Mouse (Mus musculus) brown adipose tissue, adult 24 weeks (tissue): Measurements from ENCODE around the gene 1700020L24Rik. TPM values are rescaled to one million over a fixed set of nuclear protein-coding genes. Genes with fewer than 3 reads are reported as not detected.
A peak's percentile ranks its signal among the peaks of the same experiment; 100 is the strongest.

Source experiments
- H3K27ac ChIP-seq: fragments of 200-500 bp; replicated peaks from 2 replicates; pipeline ENCODE4 v1.5.1; 2012; ENCODE audit warnings: low read depth, mild to moderate bottlenecking, low read length
- H3K4me1 ChIP-seq: fragments of 200-500 bp; 2 replicates; pipeline ENCODE4 v1.6.1; 2012; ENCODE audit warnings: low read length, mixed read lengths; ENCODE audit not compliant: control insufficient read depth, insufficient read depth, insufficient read length
- H3K4me3 ChIP-seq: fragments of 200-500 bp; 2 replicates; pipeline ENCODE4 v1.5.1; 2012; ENCODE audit warnings: low read depth, mild to moderate bottlenecking, low read length, moderate library complexity; ENCODE audit not compliant: insufficient read depth
- polyA plus RNA-seq: library from polyadenylated mRNA; stranded (reverse); fragments of >200 nt; gene quantifications from 2 replicates; pipeline ENCODE4 v1.2.4, GENCODE M21; 2012; ENCODE audit not compliant: missing spikeins, insufficient read depth, insufficient read length

1700020L24Rik gene
- polyA plus RNA-seq, 1 experiment, result 2.9 TPM

- Histone ChIP-seq H3K27ac (peak overlapping the region; percentile 24; the same call in 1 of the 2 replicates), H3K4me3 (no peak overlapping the region), H3K4me1 (peaks cover 37% of the 10 kb centered on the region)
Observed at GRCm38 (mm10) chr11:83449298-83449697, 11.8 kb downstream of the 1700020L24Rik start.

GRCm38 (mm10) chr11:83450550-83450949, 13.1 kb downstream of the 1700020L24Rik start:
- Histone ChIP-seq H3K27ac (no peak overlapping the region), H3K4me1 (peaks cover 48% of the 10 kb centered on the region), H3K4me3 (no peak overlapping the region)

- H3K4me1 ChIP-seq, result peaks cover 55% of the 10 kb centered on the region
- no peak overlapping the region for H3K27ac ChIP-seq
- H3K4me3 ChIP-seq, result no peak overlapping the region
Observed at GRCm38 (mm10) chr11:83451281-83451680, 13.8 kb downstream of the 1700020L24Rik start.

DNA sequence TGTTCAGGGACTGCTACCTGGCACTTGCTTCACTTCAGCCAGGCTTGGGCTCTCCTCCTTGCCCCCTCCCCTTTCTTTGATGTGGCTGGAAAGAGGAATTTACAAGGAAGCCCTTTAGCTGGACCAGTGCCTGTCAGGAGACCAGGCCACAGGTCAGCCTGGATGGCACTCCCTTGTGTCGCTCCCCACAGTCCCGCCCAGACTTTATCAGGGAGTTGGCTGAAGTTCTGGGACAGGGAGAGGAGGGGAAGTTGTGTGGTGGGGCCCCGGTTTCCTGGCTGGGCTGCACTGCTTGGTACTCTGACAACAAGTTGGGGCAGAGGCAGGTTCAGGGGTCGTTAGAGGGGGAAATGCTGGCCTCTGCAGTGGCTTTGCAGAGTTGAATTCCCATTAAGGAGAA, 17.1 kb downstream of the 1700020L24Rik start:
- Histone ChIP-seq H3K4me1 (peaks cover 54% of the 10 kb centered on the region), H3K4me3 (no peak overlapping the region), H3K27ac (peak overlapping the region; percentile 14; the same call in 1 of the 2 replicates)

DNA sequence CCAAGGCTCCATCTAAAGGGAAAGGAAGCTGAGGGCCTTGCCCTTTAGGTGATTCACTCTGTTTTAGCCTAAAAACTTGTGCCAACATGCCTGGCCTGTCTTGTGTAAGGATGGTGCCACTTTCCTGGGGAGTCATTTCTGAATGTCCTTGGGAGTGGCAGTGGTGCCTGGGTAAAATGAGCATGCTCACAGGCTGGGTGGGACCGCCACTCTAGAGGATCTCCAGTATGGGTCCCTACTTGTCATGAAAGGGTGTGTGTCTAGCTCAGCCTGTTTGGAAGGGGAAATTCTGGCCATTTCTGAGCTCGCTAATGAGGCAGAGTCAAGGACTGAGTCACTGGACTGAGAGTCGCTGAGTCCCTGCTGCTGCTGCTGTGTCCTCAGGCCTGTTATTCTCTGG, 18.1 kb downstream of the 1700020L24Rik start:
- Histone ChIP-seq H3K4me1 (peaks cover 52% of the 10 kb centered on the region), H3K4me3 (no peak overlapping the region), H3K27ac (peak overlapping the region; percentile 15; the same call in 1 of the 2 replicates)

DNA sequence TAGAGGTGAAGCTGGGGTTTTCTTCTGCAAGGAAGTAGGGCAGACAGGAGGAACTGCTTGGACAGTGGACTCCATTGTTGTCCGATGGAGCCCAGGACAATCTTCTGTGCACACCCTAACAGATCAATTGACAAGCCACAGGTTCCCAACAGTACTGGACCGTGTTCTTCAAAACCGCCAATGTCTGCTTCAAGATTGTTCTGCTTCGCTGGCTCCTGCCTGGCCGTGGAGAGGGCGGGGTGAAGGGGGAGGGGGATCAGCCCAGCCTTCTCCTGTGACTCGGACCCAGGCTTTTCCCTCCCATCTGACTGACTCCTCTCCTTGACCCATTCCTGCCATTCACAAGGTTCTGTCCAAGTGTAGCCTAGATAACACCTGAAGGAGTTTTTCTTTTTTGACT, 19.8 kb downstream of the 1700020L24Rik start:
- H3K4me1 ChIP-seq, result peaks cover 52% of the 10 kb centered on the region
- no peak overlapping the region for H3K4me3 ChIP-seq
- H3K27ac ChIP-seq, result no peak overlapping the region

- Histone ChIP-seq H3K4me1 (peaks cover 47% of the 10 kb centered on the region), H3K4me3 (no peak overlapping the region), H3K27ac (peak overlapping the region; percentile 43)
Observed at GRCm38 (mm10) chr11:83457912-83458601, 20.6 kb downstream of the 1700020L24Rik start.

- Histone ChIP-seq H3K4me3 (peak overlapping the region; percentile 81), H3K4me1 (peaks cover 29% of the 10 kb centered on the region), H3K27ac (0 out of 2 replicates have a peak overlapping the region, but pooled peaks have one; percentile 9)
Observed at GRCm38 (mm10) chr11:83461462-83462027, 24.1 kb downstream of the 1700020L24Rik start.

DNA sequence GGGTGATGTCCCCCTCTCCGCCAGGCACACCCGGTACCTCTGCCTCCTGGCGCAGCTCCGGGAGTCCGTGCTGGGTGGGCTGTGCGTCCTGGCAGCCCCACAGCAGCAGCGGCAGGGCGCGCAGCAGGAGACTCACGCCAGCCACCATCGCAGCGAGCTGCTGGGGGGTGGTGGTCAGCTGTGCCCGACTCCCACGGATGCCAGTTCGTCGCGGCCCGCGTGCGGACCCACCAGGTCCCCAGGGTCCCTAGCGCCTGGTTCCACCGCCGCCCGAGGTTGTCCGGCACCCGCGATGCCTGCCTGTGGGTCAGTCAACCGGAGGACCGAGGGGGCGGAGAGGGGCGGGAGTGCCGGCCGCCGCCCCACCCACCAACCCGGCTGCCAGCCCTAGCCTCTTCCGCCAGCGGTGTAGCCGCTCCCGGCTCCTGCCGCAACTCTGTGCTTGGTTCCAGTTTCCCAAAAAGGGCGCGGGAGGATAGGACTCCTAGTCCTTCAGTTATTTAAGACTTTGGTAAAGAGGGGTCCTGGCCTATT, 25.3 kb downstream of the 1700020L24Rik start, which contains the start of gene Mmp28:
Gene Mmp28 (minus strand): TSS at position 361 of the 534 bp plus-strand sequence.
- Histone ChIP-seq H3K27ac (peak within 1 kb of the TSS; percentile 70), H3K4me1 (peaks cover 26% of the 10 kb centered on the region), H3K4me3 (peak within 1 kb of the TSS; percentile 81)

- 0 out of 2 replicates have a peak overlapping the region, but pooled peaks have one; percentile 1 for H3K27ac ChIP-seq
- peaks cover 11% of the 10 kb centered on the region for H3K4me1 ChIP-seq
- H3K4me3 ChIP-seq, result no peak overlapping the region
Observed at GRCm38 (mm10) chr11:83465976-83466375, 28.5 kb downstream of the 1700020L24Rik start.

DNA sequence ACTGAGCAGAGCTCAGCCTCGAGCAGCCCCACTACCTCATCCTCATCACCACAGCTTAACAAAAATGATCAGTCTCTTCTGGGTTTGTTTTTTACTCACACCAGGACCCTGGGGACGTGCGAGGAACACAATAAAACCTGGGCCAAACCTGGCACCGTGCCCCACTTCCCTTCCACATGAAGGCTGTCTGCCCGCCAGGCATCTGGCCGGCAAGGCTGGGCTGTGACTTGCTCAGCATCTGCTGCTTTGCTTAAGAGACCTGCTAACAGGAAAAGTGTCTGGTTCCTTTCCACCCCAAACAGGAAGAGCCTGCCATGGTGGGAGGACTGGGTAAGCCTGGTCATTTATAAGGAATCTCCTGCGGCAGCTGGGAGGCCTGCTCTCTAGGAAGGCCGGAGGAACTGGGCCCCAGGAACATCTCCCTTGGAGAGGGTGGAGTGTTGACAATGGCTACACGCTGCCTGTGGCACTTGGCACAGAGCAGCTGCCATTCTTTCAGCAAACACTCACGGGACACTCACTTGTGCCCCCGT, 29.7 kb downstream of the 1700020L24Rik start:
- peak overlapping the region; percentile 42 for H3K27ac ChIP-seq
- peaks cover 11% of the 10 kb centered on the region for H3K4me1 ChIP-seq
- H3K4me3 ChIP-seq, result no peak overlapping the region

DNA sequence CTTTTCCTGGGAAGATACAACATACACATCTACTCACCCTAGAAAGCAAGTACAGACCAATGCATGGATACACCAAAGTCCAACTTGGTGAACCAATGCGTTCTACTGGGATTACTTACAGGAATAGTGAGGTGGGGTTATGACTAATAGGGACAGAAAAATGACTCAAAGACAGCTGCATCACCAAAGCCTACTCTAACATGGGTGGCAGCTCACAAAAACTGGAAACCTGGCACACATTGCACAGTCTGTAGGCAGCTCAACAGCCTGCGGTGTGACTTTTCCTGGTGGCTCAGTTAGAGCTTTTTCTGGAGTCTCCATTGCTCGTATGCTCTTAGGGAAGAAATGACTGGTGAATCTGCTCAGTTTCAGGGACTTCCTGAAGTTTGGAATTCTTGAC, 31.3 kb downstream of the 1700020L24Rik start:
- H3K4me1 ChIP-seq, result peaks cover 11% of the 10 kb centered on the region
- H3K27ac ChIP-seq, result no peak overlapping the region
- H3K4me3 ChIP-seq, result no peak overlapping the region

DNA sequence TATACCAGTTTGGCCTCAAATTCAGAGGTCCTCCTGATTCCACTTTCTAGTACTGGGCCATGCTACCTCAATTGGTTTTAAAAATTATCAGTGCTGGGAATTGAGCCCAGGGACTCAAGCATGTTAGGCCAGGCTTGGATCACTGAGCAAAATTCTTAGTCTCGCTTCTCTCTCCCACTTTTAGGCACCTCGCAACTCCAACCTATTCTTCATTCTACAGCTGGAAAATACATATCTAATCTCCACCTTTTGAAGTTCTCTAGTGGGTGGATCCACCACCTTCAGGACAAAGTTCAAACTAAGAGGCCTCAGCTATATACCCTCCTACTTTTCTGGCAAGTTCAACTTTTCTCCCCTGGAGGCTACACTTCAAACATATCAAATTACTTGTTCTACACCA, 34.3 kb downstream of the 1700020L24Rik start:
- Histone ChIP-seq H3K4me3 (no peak overlapping the region), H3K27ac (peak overlapping the region; percentile 92; the same call in 1 of the 2 replicates), H3K4me1 (peaks cover 10% of the 10 kb centered on the region)

GRCm38 (mm10) chr11:83472324-83473234, 35.1 kb downstream of the 1700020L24Rik start, which contains the start of gene Taf15:
TSS of gene Taf15 (plus strand) at chr11:83473086.
- Histone ChIP-seq H3K27ac (peak within 1 kb of the TSS; percentile 92), H3K4me1 (peaks cover 4% of the 10 kb centered on the region; the same call in 1 of the 2 replicates), H3K4me3 (peak within 1 kb of the TSS; percentile 85)
